Mouse (Mus musculus): ENCODE data around the gene Mrc1.

Mrc1 gene

GRCm38 (mm10) chr2:14251938-14252337 is 22.7 kb downstream of the Mrc1 start:
- Histone ChIP-seq H3K4me1 (replicated peaks; ENCODE audit: low read depth, low read length) (no peaks in the 10 kb centered on the region), H3K36me3 (ENCODE audit: insufficient read depth, low read length) (no peaks in the 10 kb centered on the region), H3K9me3 (ENCODE audit: low read length) (no peaks in the 10 kb centered on the region), H3K4me3 (replicated peaks; ENCODE audit: low read length) (no peak overlapping the region), H3K27me3 (ENCODE audit: insufficient read depth, low read length) (no peaks in the 10 kb centered on the region)
- TF ChIP-seq CTCF (conservative IDR thresholded peaks at IDR 0.05; ENCODE audit: low read length) (no peak), NANOG (IDR thresholded peaks at IDR 0.05; ENCODE audit: borderline replicate concordance, low read length) (no peak), POU5F1 (IDR thresholded peaks at IDR 0.05; ENCODE audit: borderline replicate concordance, low read length) (no peak)

GRCm38 (mm10) chr2:14258345-14258850 is 29.2 kb downstream of the Mrc1 start:
- TF ChIP-seq POU5F1 (IDR thresholded peaks at IDR 0.05; ENCODE audit: borderline replicate concordance, low read length), result no peak
- TF ChIP-seq CTCF (conservative IDR thresholded peaks at IDR 0.05; ENCODE audit: low read length), result no peak
- TF ChIP-seq NANOG (IDR thresholded peaks at IDR 0.05; ENCODE audit: borderline replicate concordance, low read length), result no peak
- H3K27me3 ChIP-seq (ENCODE audit: insufficient read depth, low read length), result no peaks in the 10 kb centered on the region
- H3K9me3 ChIP-seq (ENCODE audit: low read length), result no peaks in the 10 kb centered on the region
- no peaks in the 10 kb centered on the region for H3K4me1 ChIP-seq (replicated peaks; ENCODE audit: low read depth, low read length)
- no peak overlapping the region for H3K4me3 ChIP-seq (replicated peaks; ENCODE audit: low read length)
- no peaks in the 10 kb centered on the region for H3K36me3 ChIP-seq (ENCODE audit: insufficient read depth, low read length)

GRCm38 (mm10) chr2:14262090-14262489 is 32.9 kb downstream of the Mrc1 start:
- Histone ChIP-seq H3K27me3 (ENCODE audit: insufficient read depth, low read length) (no peaks in the 10 kb centered on the region), H3K4me3 (replicated peaks; ENCODE audit: low read length) (no peak overlapping the region), H3K4me1 (replicated peaks; ENCODE audit: low read depth, low read length) (no peaks in the 10 kb centered on the region), H3K9me3 (ENCODE audit: low read length) (no peaks in the 10 kb centered on the region), H3K36me3 (ENCODE audit: insufficient read depth, low read length) (no peaks in the 10 kb centered on the region)
- no peak for TF ChIP-seq NANOG (IDR thresholded peaks at IDR 0.05; ENCODE audit: borderline replicate concordance, low read length)
- TF ChIP-seq CTCF (conservative IDR thresholded peaks at IDR 0.05; ENCODE audit: low read length), result no peak
- no peak for TF ChIP-seq POU5F1 (IDR thresholded peaks at IDR 0.05; ENCODE audit: borderline replicate concordance, low read length)

GRCm38 (mm10) chr2:14269160-14269559 is 40.0 kb downstream of the Mrc1 start:
- no peaks in the 10 kb centered on the region for H3K27me3 ChIP-seq (ENCODE audit: insufficient read depth, low read length)
- H3K36me3 ChIP-seq (ENCODE audit: insufficient read depth, low read length), result no peaks in the 10 kb centered on the region
- TF ChIP-seq NANOG (IDR thresholded peaks at IDR 0.05; ENCODE audit: borderline replicate concordance, low read length) (no peak), CTCF (conservative IDR thresholded peaks at IDR 0.05; ENCODE audit: low read length) (no peak), POU5F1 (IDR thresholded peaks at IDR 0.05; ENCODE audit: borderline replicate concordance, low read length) (no peak)
- peaks cover 14% of the 10 kb centered on the region for H3K9me3 ChIP-seq (ENCODE audit: low read length)
- no peak overlapping the region for H3K4me3 ChIP-seq (replicated peaks; ENCODE audit: low read length)
- no peaks in the 10 kb centered on the region for H3K4me1 ChIP-seq (replicated peaks; ENCODE audit: low read depth, low read length)

GRCm38 (mm10) chr2:14272088-14272487 is 42.9 kb downstream of the Mrc1 start:
- peaks cover 14% of the 10 kb centered on the region for H3K9me3 ChIP-seq (ENCODE audit: low read length)
- H3K4me1 ChIP-seq (replicated peaks; ENCODE audit: low read depth, low read length), result 0 out of 2 replicates have a peak, but pooled peaks cover 4% of the 10 kb centered on the region
- H3K27me3 ChIP-seq (ENCODE audit: insufficient read depth, low read length), result no peaks in the 10 kb centered on the region
- no peak for TF ChIP-seq CTCF (conservative IDR thresholded peaks at IDR 0.05; ENCODE audit: low read length)
- TF ChIP-seq NANOG (IDR thresholded peaks at IDR 0.05; ENCODE audit: borderline replicate concordance, low read length), result no peak
- no peak for TF ChIP-seq POU5F1 (IDR thresholded peaks at IDR 0.05; ENCODE audit: borderline replicate concordance, low read length)
- H3K4me3 ChIP-seq (replicated peaks; ENCODE audit: low read length), result no peak overlapping the region
- H3K36me3 ChIP-seq (ENCODE audit: insufficient read depth, low read length), result no peaks in the 10 kb centered on the region

- H3K36me3 ChIP-seq (ENCODE audit: insufficient read depth, low read length), result no peaks in the 10 kb centered on the region
- H3K27me3 ChIP-seq (ENCODE audit: insufficient read depth, low read length), result no peaks in the 10 kb centered on the region
- TF ChIP-seq POU5F1 (IDR thresholded peaks at IDR 0.05; ENCODE audit: borderline replicate concordance, low read length) (0 out of 2 replicates have a peak, but pooled peaks have one; percentile 45), NANOG (IDR thresholded peaks at IDR 0.05; ENCODE audit: borderline replicate concordance, low read length) (no peak)
- H3K4me1 ChIP-seq (replicated peaks; ENCODE audit: low read depth, low read length), result 0 out of 2 replicates have a peak, but pooled peaks cover 4% of the 10 kb centered on the region
- H3K9me3 ChIP-seq (ENCODE audit: low read length), result peaks cover 11% of the 10 kb centered on the region
- no peak overlapping the region for H3K4me3 ChIP-seq (replicated peaks; ENCODE audit: low read length)
Observed at GRCm38 (mm10) chr2:14275796-14276195, 46.6 kb downstream of the Mrc1 start.

GRCm38 (mm10) chr2:14279256-14279655 is 50.1 kb downstream of the Mrc1 start:
- Histone ChIP-seq H3K27me3 (ENCODE audit: insufficient read depth, low read length) (no peaks in the 10 kb centered on the region), H3K9me3 (ENCODE audit: low read length) (no peaks in the 10 kb centered on the region), H3K4me1 (replicated peaks; ENCODE audit: low read depth, low read length) (0 out of 2 replicates have a peak, but pooled peaks cover 4% of the 10 kb centered on the region), H3K36me3 (ENCODE audit: insufficient read depth, low read length) (no peaks in the 10 kb centered on the region), H3K4me3 (replicated peaks; ENCODE audit: low read length) (no peak overlapping the region)
- TF ChIP-seq CTCF (conservative IDR thresholded peaks at IDR 0.05; ENCODE audit: low read length) (no peak), POU5F1 (IDR thresholded peaks at IDR 0.05; ENCODE audit: borderline replicate concordance, low read length) (no peak), NANOG (IDR thresholded peaks at IDR 0.05; ENCODE audit: borderline replicate concordance, low read length) (no peak)

GRCm38 (mm10) chr2:14279795-14280194 is 50.6 kb downstream of the Mrc1 start:
- H3K27me3 ChIP-seq (ENCODE audit: insufficient read depth, low read length), result no peaks in the 10 kb centered on the region
- no peaks in the 10 kb centered on the region for H3K36me3 ChIP-seq (ENCODE audit: insufficient read depth, low read length)
- no peaks in the 10 kb centered on the region for H3K9me3 ChIP-seq (ENCODE audit: low read length)
- TF ChIP-seq CTCF (conservative IDR thresholded peaks at IDR 0.05; ENCODE audit: low read length), result no peak
- no peak for TF ChIP-seq NANOG (IDR thresholded peaks at IDR 0.05; ENCODE audit: borderline replicate concordance, low read length)
- TF ChIP-seq POU5F1 (IDR thresholded peaks at IDR 0.05; ENCODE audit: borderline replicate concordance, low read length), result no peak
- H3K4me1 ChIP-seq (replicated peaks; ENCODE audit: low read depth, low read length), result 0 out of 2 replicates have a peak, but pooled peaks cover 4% of the 10 kb centered on the region
- no peak overlapping the region for H3K4me3 ChIP-seq (replicated peaks; ENCODE audit: low read length)

GRCm38 (mm10) chr2:14295334-14295733 is 66.1 kb downstream of the Mrc1 start:
- Histone ChIP-seq H3K4me3 (replicated peaks; ENCODE audit: low read length) (peak overlapping the region; percentile 67), H3K4me1 (replicated peaks; ENCODE audit: low read depth, low read length) (no peaks in the 10 kb centered on the region), H3K9me3 (ENCODE audit: low read length) (no peaks in the 10 kb centered on the region), H3K27me3 (ENCODE audit: insufficient read depth, low read length) (no peaks in the 10 kb centered on the region), H3K36me3 (ENCODE audit: insufficient read depth, low read length) (no peaks in the 10 kb centered on the region)
- TF ChIP-seq POU5F1 (IDR thresholded peaks at IDR 0.05; ENCODE audit: borderline replicate concordance, low read length) (no peak), NANOG (IDR thresholded peaks at IDR 0.05; ENCODE audit: borderline replicate concordance, low read length) (no peak), CTCF (conservative IDR thresholded peaks at IDR 0.05; ENCODE audit: low read length) (peak; percentile 86)

Data from E14TG2a.4 (cell line).